ENCODE assay signal across 8 mouse cellular contexts in genomic region chr7:34719599-34719998, GRCm38 (mm10).
A peak's percentile ranks its signal among the peaks of the same experiment; 100 is the strongest.
DNase-seq lines count a peak whose midpoint lies in the region; ATAC-seq and TF ChIP-seq lines count a peak whose summit lies in the region.

No protein-coding gene starts in this region.

- ATAC-seq in midbrain, embryonic 11.5 days (ENCODE audit: low FRiP score): 0 out of 2 replicates have a peak, but pooled peaks have one; percentile 36
- no peak for ATAC-seq in midbrain, embryonic 15.5 days (replicated peaks)
- ATAC-seq in erythroid progenitor cell, adult 5-6 weeks (replicated peaks; ENCODE audit: low FRiP score, poor library complexity, severe bottlenecking): no peak

- H3K27me3 ChIP-seq in midbrain, embryonic 11.5 days (ENCODE audit: control insufficient read depth, insufficient read depth, low read length): no peaks in the 10 kb centered on the region
- no peaks in the 10 kb centered on the region for H3K27me3 ChIP-seq in midbrain, embryonic 15.5 days (replicated peaks)

- peaks cover 27% of the 10 kb centered on the region for H3K4me1 ChIP-seq in midbrain, embryonic 11.5 days (ENCODE audit: control insufficient read depth, insufficient read depth, low read length)
- H3K4me1 ChIP-seq in midbrain, embryonic 15.5 days: peaks cover 48% of the 10 kb centered on the region
- no peaks in the 10 kb centered on the region for H3K4me1 ChIP-seq in cortical plate, adult 2 months (ENCODE audit: control insufficient read depth, insufficient read depth, low read length)

- intact Hi-C loops in heart, postnatal 14 days (cut with DNase I): loop anchor here (1.0 to 5.0 kb wide), 2 partner anchors 43 to 312 kb away; no protein-coding TSS in a partner anchor
- intact Hi-C loops in left cerebral cortex, postnatal 36 days (cut with DNase I): loop anchor here (1.0 kb wide), 1 partner anchor 43 kb away; no protein-coding TSS in a partner anchor

- TF ChIP-seq CTCF in cortical plate, adult 2 months (IDR thresholded peaks at IDR 0.05; ENCODE audit: extremely low read depth, insufficient read depth, low read length): peak; percentile 73

- H3K27ac ChIP-seq in midbrain, embryonic 11.5 days (ENCODE audit: low read depth, low read length): no peak overlapping the region
- no peak overlapping the region for H3K27ac ChIP-seq in midbrain, embryonic 15.5 days
- no peak overlapping the region for H3K27ac ChIP-seq in cortical plate, adult 2 months (ENCODE audit: insufficient read depth, low read length)

- TF ChIP-seq POLR2A in cortical plate, adult 2 months (IDR thresholded peaks at IDR 0.05; ENCODE audit: extremely low read depth, insufficient read depth, low read length): no peak

- H3K4me3 ChIP-seq in midbrain, embryonic 11.5 days (ENCODE audit: low read depth, low read length): no peak overlapping the region
- H3K4me3 ChIP-seq in midbrain, embryonic 15.5 days: no peak overlapping the region
- H3K4me3 ChIP-seq in cortical plate, adult 2 months (ENCODE audit: insufficient read depth, low read length): no peak overlapping the region

- H3K36me3 ChIP-seq in midbrain, embryonic 11.5 days (ENCODE audit: control insufficient read depth, insufficient read depth, low read length): no peaks in the 10 kb centered on the region
- H3K36me3 ChIP-seq in midbrain, embryonic 15.5 days (replicated peaks): no peaks in the 10 kb centered on the region

- no peak overlapping the region for H3K4me2 ChIP-seq in midbrain, embryonic 11.5 days
- H3K4me2 ChIP-seq in midbrain, embryonic 15.5 days: no peak overlapping the region

- DNase-seq in midbrain, embryonic 11.5 days (ENCODE audit: low spot score, missing footprints): peak; percentile 95
- peak; percentile 54 to 83 for DNase-seq in adrenal gland, adult (ENCODE audit: inconsistent age in 2 of 2, low spot score in 1 of 2)
- DNase-seq in heart, postnatal 14 days: peak; percentile 67 to 74
- peak; percentile 24 to 47 for DNase-seq in left cerebral cortex, postnatal 36 days (ENCODE audit: low spot score in 2 of 2)
- DNase-seq in ovary, postnatal 36 days (ENCODE audit: low spot score): peak; percentile 62

- 41% methylated on average over 5 of the region's 5 CpGs for WGBS in midbrain, embryonic 11.5 days
- 41% methylated on average over 5 of the region's 5 CpGs for WGBS in midbrain, embryonic 15.5 days

- no peaks in the 10 kb centered on the region for H3K9me3 ChIP-seq in midbrain, embryonic 11.5 days (ENCODE audit: control insufficient read depth, low read length)
- H3K9me3 ChIP-seq in midbrain, embryonic 15.5 days: no peaks in the 10 kb centered on the region

- no peak overlapping the region for H3K9ac ChIP-seq in midbrain, embryonic 11.5 days (ENCODE audit: low read length)
- H3K9ac ChIP-seq in midbrain, embryonic 15.5 days: no peak overlapping the region

Comparison
In these comparisons a context has a peak if more than half of its experiments do, and no peak if none do; other contexts are left out.
1. DNase-seq: peak in every context shown above with its lines; median percentile 95 in midbrain, embryonic 11.5 days; 70 in heart, postnatal 14 days; 68 in adrenal gland, adult; 62 in ovary, postnatal 36 days; 36 in left cerebral cortex, postnatal 36 days.